Mouse (Mus musculus) 3134 (cell line): Measurements from ENCODE around the gene Gm9803.
A peak's percentile ranks its signal among the peaks of the same experiment; 100 is the strongest.

Experiments used
- DNase-seq: peaks from one replicate; pipeline ENCODE4 v3.0.0-alpha.2; 2011; ENCODE audit warnings: low spot score; ENCODE audit not compliant: insufficient read length; ENCODE audit errors: extremely low read depth

The Gm9803 gene

DNA sequence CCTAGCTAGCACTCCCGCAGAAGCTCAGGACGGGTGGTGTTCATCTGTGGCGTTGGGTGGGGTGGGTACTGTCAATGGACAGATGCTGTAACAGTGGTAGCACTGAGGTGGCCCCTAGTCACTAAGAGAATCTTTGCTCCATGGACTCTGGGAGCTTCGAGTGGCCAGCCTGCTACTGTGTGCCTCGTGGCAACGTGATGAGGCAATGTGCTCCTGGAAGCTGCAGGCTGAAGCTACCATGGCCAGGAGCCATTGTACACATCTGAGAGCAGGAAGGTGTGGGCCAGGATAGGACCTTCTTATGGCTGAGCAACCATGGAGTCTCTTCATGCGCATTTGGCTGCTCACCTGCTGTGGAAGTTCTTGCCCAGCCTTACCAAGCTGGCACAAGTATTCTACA is 14.7 kb upstream of the Gm9803 start:
- DNase-seq: no peak

DNA sequence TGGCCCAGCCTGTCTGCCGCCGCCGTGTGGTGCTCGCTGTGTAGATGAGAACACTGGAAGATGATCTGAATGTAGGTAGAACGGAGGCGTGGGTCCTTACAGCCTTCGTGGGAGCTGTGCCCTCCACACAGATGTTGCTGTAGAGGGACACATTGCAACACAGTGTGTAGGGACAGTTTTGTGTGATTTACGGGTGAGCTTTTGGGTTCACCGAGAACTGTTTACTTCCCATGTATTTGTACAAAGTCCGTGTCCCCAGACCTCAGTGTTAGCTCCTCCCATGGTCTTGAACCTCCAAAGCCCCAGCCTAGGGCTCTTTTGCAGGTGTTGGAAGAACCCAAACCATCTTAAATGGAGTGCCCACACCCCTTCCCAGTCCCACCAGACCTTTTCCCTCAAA is 10.9 kb upstream of the Gm9803 start:
- DNase-seq: no peak

DNA sequence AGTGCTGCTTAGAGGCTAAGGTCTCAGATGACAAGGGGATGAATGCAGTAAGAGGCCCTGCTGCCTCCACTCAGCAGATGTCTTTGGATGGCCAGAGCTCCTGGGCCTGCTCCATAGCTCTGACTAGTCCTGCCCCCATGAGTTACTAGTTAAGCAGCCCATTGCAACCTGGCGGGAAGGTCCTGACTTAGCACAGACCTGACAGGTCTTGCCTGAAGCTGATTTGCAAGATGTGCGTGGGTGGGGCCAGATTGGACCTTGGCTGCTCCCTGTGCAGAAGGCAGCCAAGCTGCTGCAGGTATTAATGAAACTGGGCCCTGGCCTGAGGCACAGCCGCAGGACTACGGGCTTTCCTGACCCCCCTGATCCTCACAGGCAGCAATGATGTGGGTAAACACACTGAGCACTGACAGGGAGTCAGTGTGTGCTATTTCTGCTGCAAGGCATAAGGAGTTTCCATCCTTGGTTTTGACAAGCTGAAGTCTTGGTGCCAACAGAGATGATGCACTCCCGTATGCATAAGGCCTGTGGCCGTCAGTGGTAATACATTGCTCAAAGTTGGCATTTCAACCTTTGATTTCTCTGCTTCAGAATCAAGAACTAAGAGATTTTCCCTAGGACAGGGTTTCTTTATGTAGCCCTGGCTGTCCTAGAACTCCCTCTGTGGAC is 6.8 kb upstream of the Gm9803 start:
- no peak for DNase-seq

DNA sequence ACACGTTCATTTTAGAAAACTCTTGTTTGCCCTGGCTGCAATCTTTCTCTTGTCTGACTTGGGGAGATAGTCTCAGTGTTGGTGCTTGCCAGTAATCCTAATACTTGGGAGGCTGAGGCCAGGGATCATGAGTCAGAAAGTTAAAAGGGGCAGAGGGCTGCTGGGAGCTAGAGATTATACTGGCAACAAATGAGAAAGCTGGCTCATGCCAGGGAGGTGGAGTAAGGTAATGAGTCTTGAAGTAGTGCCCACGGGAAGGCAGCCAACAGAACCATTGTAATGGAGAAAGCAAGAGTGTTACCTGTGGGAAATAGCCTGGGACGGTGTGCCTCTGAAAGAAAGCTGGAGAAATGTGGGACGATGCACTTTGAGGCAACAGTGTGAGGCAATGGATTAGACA is 6.0 kb upstream of the Gm9803 start:
- DNase-seq: no peak

DNA sequence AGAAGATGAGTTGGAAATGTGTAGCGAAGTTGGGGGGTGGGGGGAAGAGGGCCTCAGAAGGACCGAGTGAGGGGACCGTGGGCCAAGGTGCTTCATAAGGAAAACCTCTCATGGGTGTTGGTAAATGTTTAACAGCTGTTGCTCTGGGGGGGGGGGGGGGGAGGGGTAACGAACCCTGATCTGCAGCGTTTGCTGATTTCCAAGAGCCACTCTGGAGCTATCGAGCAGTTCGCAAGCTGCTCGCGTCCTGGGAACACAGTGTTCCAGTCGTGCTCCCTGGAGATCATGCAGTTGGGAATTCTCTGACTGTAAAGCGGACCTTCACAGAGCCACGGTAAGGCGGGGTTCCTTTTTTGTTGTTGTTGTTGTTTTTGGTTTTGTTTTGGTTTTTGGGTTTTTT is 5.5 kb upstream of the Gm9803 start:
- no peak for DNase-seq

DNA sequence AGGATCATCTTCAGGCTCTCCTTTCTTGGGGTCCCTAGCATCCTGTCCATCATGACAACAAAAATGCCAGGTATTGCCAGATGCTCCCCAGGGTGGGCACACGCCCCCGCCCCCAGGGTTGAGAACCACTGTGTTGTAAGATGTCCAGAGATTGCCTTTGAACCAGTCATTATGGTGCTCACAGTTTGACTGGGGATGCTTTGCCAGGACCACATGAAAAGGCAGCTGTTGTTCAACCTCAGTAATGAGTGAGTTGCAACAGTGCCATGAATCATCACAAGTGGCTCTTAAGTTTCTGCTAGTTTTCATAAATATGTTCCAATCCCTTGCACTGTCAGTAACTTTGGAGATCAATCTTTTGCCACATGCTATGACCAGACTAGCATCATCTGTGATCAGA is 3.9 kb upstream of the Gm9803 start:
- DNase-seq: no peak

DNA sequence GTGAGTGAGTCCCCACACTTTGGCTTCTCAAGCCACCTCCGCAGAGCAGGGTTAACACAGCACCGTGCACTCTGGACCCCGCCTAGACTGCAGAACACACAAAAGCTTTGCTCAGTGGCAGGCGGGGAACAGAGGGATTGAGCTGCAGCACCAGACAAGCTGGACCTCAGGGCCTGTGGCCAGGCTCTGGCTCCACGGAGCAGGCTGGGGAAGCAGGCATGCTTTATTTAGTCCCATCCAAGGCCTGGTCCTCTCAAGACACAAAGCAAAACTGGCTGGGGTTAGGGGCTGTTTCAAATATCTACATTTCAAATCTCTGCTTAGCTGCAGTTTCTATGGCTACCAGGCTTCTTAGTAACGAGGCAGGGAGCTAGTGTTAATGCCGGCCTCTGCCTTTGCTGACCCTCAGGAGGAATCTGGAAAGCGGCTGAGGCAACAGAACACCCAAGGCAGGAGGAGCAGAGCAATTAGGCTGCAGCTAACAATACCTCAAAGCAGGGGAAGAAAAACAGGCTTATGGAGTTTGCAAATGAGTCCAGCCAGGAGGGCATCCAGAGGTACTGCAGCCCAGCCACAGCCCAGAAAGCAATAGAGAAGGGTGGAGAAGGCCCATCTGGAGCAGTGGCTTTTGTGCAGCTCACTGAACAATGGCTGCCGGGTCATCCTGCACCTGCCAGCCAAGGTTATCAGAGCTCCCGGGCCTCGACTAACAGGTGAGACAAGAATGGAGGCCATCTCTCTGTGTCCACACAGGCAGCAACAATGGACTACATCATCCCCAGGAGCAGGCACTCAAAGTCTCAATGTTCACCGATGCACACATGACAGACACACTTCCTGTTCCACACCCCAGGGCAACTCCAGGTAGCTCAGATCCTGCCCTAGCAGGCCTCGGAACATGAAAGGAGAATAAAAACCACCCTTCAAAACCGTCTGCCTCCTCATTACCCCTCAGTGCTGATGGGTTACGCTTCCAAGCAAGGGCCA is 3.7 kb downstream of the Gm9803 start:
- DNase-seq: no peak

DNA sequence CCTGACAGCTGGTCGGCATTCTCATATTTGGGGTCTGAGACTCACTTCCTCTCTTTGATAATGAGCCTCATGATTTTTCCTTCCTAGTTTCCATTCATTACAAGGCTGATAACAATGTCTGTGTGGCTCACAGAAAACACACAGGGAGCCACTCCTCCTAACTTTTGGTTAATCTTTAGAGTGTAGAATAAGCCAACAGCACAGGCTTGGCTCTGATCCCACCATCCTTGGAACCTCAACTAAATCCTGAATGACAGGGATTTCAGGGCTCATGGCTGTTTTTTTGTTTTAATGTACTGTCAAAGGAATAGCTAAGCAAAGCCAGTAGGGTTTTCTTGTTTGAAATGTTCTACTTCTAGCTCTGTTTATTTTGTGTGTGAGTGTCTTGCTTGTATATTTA is 10.5 kb downstream of the Gm9803 start:
- no peak for DNase-seq

DNA sequence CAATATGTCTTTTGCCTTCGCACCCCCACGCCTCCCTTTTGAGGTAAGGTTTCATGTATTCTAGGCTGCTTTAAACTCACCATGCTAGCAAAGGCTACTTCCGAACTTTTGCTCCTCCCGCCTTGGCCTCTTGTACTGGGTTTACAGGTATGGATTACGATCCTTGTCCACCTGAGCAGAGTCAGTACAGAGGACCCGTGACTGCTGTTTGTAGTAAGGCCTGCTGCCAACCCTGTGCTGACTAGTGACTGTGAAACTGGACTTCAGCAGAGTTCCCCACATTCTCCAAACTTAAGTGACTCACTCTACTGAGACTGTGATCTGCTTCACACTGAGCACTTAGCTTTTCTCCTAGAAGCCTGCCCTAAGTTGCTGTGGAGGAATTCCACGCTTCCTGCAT is 13.8 kb downstream of the Gm9803 start:
- DNase-seq: no peak

DNA sequence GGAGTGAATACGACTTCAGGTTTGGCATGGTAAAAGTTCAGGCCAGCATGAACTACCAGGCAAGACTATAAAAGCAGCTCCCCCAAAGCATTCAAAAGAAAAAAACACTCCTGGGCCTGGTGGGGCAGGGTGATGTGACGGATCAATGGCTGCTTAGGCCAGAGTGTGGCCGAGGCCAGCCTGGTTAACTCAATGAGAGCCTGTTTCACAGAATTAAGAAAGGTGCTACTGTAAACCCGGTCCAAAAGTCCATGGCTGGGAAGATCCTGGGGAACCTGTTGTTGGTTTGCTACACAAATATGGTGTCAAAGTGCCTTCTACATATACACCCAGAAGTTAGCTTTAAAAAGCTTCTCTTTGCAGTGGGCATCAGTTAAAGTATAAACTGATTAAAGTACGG is 14.9 kb downstream of the Gm9803 start:
- DNase-seq: no peak

DNA sequence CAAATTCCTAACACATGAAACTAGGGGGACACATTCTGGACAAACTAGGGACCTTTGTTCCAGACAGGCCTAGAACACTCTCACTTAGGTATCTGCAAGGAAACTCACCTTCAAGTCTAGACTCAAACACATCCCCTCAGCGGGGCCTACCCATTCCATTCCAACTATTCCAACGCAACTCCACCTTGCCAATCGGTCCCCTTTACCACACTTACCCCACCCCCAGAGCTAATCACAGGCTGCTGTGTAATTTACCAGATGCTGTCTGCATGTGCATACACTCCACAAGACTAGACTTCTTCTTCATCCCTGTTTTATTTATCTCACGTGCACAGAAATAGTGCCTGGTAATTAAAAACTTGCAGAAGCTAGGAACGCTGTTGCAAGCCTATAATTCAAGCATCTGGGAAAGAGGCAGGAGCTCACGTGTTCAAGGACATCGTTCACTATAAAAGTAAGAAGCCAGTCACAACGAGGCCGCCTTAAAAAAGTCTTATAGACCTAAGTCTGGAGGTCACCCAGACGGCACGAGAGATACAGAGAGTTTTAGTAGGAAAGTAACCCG is 15.9 kb downstream of the Gm9803 start:
- no peak for DNase-seq

DNA sequence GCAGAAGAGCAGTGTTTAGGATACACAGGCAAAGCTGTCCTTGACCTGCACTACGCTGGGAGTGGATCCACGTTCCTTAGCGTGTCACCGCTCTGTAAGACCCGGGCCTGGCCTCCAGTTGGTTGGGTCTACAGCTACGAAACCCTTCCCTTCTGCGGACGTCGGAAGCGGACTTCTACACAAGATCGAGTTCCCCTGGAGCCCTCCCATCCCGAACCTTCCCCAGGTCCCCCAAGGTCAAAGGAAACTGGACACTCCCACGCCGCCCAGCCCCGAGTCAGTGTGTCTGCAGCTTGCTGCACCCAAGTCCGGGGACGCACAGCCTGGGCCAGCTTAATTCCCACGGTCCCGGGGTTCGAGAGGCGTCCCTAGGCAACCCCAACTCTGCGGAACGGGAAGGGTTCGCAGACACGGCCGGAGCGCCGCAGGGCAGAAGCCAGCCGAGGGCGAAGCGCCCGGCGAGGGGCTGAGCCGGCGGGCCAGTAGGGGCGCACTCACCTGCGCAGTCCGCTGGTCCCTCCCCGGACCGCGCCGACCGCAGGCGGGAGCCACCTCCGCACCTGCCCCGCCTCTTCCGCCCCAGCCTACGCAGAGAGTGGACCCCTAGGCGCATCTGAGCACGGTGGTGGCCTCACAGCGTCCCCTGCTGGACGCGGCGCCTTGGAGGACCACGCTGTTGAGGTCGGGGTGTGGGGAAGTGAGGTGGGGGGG is 16.7 kb downstream of the Gm9803 start, which contains the start of gene 1700021F05Rik:
TSS of gene 1700021F05Rik (minus strand) at position 553 of the 711 bp plus-strand sequence.
- DNase-seq: peak; percentile 96

DNA sequence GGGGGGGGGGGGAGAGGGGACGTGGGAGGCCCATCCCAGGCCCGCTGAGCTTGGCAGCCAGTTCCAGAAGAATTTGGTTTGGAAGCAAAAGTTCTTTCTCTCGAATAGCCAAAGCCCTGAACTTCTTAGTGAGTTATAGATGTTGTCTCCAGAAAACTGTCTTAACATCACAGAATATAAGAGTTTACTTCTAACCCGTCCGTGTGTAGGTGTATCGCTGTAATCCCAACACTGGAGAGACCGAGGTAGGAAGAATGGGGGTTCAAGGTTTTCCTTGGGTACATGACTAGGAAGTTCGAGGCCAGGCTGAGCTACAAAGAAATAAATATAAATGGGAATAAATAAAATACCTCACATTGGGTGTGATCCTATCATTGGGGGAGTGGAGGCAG is 17.3 kb downstream of the Gm9803 start:
- DNase-seq: no peak

DNA sequence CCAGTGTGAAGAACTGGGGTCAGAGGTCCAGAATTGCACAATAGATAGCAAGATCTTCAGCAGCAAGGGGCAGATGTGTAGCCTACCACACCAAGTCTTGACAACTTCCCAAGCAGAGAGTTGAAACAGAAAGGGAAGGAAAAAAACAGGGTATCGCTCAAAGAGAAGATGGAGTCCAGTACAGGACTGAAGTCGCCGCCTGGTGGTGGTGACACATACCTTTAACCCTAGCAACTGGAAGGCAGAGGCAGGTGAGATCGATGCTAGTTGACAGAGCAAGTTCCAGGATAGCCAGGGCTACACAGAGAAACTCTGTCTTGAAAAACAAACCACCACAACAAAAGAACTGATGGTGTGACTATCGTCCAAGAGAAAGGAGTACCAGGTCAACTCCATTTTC is 25.5 kb downstream of the Gm9803 start:
- DNase-seq: no peak

DNA sequence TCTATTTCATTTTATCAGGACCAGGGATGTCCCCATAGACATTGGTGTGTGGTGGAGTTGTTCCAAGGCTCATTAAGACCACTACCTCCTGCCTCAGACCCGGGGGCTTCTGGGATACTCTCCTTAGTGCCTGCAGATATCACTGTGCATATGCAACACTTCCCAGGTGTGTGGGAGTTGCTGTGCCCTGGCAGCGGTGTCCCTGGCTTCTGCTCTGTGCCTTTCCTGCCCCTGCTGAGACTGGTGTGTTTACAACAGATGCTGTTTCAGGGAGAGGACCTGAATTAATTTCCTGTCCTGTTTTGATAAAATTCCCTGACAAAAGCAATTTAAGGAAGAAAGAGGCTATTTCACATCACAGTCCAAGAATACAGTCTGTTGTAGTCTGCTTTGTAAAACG is 27.0 kb downstream of the Gm9803 start:
- DNase-seq: no peak

DNA sequence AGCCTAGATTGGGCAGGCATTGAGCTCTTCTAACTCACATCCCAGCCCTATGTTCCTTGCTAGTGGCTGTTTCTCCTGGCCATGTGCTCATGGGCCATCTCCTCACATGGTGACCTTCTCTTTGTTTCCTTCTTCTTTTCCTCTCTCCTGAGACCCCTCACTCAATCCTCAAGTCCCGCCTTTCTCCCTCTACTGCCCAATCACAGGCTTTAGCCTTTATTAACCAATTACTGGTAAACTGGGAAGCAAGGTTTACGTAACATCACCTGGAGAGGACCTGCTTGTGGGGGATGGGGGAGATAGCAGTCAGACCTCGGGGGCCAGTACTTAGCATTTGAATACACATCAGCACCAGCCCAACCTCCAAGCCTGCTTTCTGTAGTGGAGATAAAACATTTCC is 27.5 kb downstream of the Gm9803 start:
- no peak for DNase-seq

DNA sequence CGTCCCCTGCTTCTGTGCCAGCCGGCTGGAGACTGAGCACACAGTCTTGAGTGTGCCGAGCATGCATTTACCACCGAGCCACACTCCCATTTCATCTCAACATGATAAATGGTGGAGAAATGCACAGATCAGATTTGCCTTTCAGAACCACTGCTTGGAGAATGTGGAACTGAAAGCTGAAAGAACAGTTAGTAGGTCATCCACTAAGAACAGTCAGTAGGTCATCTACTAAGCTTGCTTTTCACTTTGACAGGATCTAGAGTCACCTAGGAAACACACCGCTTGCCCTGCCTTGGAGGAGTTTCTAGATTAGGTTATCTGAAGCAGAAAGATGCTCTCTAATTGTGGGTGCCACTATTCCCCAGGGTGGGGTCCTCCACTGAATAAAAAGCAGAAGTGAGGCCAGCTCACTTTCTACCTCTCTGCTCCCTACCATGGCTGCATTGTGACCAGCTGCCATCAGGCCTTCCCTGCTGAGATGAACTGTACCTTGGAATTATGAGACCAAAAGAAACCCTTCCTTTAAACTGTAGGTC is 33.8 kb downstream of the Gm9803 start:
- no peak for DNase-seq

DNA sequence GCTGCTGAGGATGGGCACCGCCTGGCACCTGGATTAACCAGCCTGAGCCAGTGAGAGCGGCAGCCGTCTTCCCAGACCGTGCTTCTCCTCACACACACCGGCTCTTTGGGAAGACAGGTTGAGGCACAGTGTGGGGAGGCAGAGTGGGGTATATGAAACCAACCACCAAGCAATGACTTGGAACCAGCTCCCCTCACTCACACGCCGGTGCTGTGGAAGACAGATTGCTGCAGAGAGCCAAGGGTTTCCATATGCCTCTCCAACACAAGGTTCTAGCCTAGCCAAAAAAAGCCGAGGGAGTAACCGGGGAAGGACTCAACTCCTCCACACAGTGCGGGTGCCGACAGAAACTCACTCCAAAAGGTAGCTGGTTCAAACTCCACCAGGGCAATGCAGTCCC is 35.4 kb downstream of the Gm9803 start:
- DNase-seq: no peak

DNA sequence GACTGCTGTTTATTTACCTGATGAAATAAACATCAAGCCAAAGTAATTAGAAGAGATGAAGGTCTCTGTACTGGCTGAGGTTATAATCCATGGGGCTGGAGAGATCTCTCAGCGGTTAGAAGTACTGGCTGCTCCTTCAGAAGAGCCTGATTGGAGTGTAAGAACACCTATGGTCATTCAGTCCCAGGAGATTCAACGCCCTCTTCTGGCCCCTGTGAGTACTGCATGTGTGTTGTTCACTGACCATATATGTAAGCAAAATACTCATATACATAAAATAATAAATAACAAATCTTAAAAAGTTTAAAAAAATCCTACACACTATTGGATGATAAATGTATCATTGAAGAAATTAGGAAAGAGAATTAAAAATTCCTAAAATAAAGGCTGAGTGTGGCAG is 36.9 kb downstream of the Gm9803 start:
- DNase-seq: no peak

DNA sequence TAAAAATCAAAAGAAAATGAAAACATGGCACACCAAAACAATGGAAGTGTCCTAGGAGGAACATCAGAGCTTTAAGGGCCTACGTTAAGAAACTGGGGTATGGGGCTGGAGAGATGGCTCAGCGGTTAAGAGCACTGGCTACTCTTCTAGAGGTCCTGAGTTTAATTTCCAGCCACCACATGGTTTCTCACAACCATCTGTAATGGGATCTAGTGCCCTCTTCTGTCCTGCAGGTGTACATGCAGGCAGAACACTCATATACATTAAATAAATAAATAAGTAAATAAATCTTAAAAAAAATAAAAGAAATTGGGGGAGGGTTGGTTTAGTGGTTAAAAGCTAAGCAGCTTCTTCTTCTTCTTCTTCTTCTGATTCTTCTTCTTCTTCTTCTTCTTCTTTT is 37.4 kb downstream of the Gm9803 start:
- DNase-seq: no peak
